Mouse (Mus musculus) MEL (cell line): Measurements from ENCODE around the gene Cggbp1.

Experiments
- CTCF ChIP-seq, 3 experiments: IDR thresholded peaks in 2 of 3; conservative IDR thresholded peaks in 1 of 3; 2 replicates each; pipeline ENCODE4 v1.5.1; 2011 to 2012; ENCODE audit warnings: low read length in 3 of 3, low read depth in 2 of 3, mild to moderate bottlenecking in 2 of 3, improper control_type of control experiment in 1 of 3, inconsistent platforms in 1 of 3, mixed read lengths in 1 of 3, moderate library complexity in 1 of 3; ENCODE audit not compliant: control insufficient read depth in 1 of 3, insufficient read depth in 1 of 3, poor library complexity in 1 of 3, severe bottlenecking in 1 of 3
- GATA1 ChIP-seq: IDR thresholded peaks from 2 replicates; pipeline ENCODE4 v1.6.1; 2011; ENCODE audit warnings: low read depth, low read length, improper control_type of control experiment
- MAFK ChIP-seq: IDR thresholded peaks from 2 replicates; pipeline ENCODE4 v1.6.1; 2011; ENCODE audit warnings: low read depth, mild to moderate bottlenecking, low read length, improper control_type of control experiment, borderline replicate concordance
- TAL1 ChIP-seq: IDR thresholded peaks from 2 replicates; pipeline ENCODE4 v1.6.1; 2012; ENCODE audit warnings: mild to moderate bottlenecking, inconsistent platforms, low read length, moderate library complexity, mixed read lengths

- TF ChIP-seq MAFK, result no peak
- TF ChIP-seq TAL1, result no peak
- TF ChIP-seq CTCF (IDR thresholded peaks at IDR 0.05 in 2 of 3, conservative IDR thresholded peaks at IDR 0.05 in 1 of 3; ENCODE audit: control insufficient read depth in 1 of 3, insufficient read depth in 1 of 3, low read depth in 2 of 3, low read length in 3 of 3, poor library complexity in 1 of 3, severe bottlenecking in 1 of 3), result no peak
- TF ChIP-seq GATA1, result no peak
These were observed 1.1 kb downstream of the Cggbp1 start for GRCm38 (mm10) chr16:64852891-64853290.
